Mouse (Mus musculus) ES-E14 (cell line): ENCODE measurements at regions not wholly inside any gene's neighbourhood (a gene's known extent, or its start where the extent isn't known, plus 50 kb on each side); places are given as distances from the start of the nearest gene placed in this dataset.

ENCODE experiments used
- DNase-seq: peaks from one replicate; pipeline ENCODE4 v3.0.0-alpha.2; 2013; ENCODE audit warnings: low read depth, low spot score
- H3K27ac ChIP-seq: 2 replicates; pipeline ENCODE4 v1.5.1; 2012; ENCODE audit warnings: low read depth, mild to moderate bottlenecking, low read length, moderate library complexity, mixed read lengths; ENCODE audit not compliant: poor library complexity, insufficient read depth, severe bottlenecking
- H3K36me3 ChIP-seq: 2 replicates; pipeline ENCODE4 v1.6.1; 2012; ENCODE audit warnings: mild to moderate bottlenecking, low read length, moderate library complexity, mixed read lengths; ENCODE audit not compliant: control insufficient read depth, poor library complexity, insufficient read depth, severe bottlenecking
- H3K4me1 ChIP-seq, 2 experiments: fragments of 150-350 bp in 1 of 2; sonication (generic) in 1 of 2; 2 replicates each; pipeline ENCODE4 v1.6.1; 2012; ENCODE audit warnings: low read length in 2 of 2, mild to moderate bottlenecking in 1 of 2, mixed read lengths in 1 of 2; ENCODE audit not compliant: control insufficient read depth in 2 of 2, insufficient read depth in 2 of 2, poor library complexity in 1 of 2
- H3K4me3 ChIP-seq, 2 experiments: fragments of 150-350 bp in 1 of 2; sonication (generic) in 1 of 2; 2 replicates each; pipeline ENCODE4 v1.5.1; 2012; ENCODE audit warnings: low read length in 2 of 2, low read depth in 1 of 2, mild to moderate bottlenecking in 1 of 2, mixed read lengths in 1 of 2; ENCODE audit not compliant: insufficient read depth in 1 of 2, poor library complexity in 1 of 2, severe bottlenecking in 1 of 2
- H3K9ac ChIP-seq: 2 replicates; pipeline ENCODE4 v1.6.1; 2012; ENCODE audit warnings: low read depth, mild to moderate bottlenecking, low read length, mixed read lengths; ENCODE audit not compliant: poor library complexity, insufficient read depth, severe bottlenecking
- H3K9me3 ChIP-seq: fragments of 150-350 bp; sonication (generic); 2 replicates; pipeline ENCODE4 v1.6.1; 2012; ENCODE audit warnings: low read depth, mild to moderate bottlenecking, low read length; ENCODE audit not compliant: control insufficient read depth, insufficient read depth
- CHD2 ChIP-seq: IDR thresholded peaks from 2 replicates; pipeline ENCODE4 v1.6.1; 2014; ENCODE audit warnings: mild to moderate bottlenecking, low read depth, low read length, inconsistent platforms
- HCFC1 ChIP-seq: IDR thresholded peaks from 2 replicates; pipeline ENCODE4 v1.6.1; 2012; ENCODE audit warnings: low read length, inconsistent platforms, borderline replicate concordance; ENCODE audit not compliant: insufficient read depth
- MAFK ChIP-seq: IDR thresholded peaks from 2 replicates; pipeline ENCODE4 v1.6.1; 2014; ENCODE audit warnings: mild to moderate bottlenecking, low read depth, low read length, inconsistent platforms; ENCODE audit not compliant: insufficient read depth
- ZC3H11A ChIP-seq: IDR thresholded peaks from 2 replicates; pipeline ENCODE4 v1.6.1; 2012; ENCODE audit warnings: low read depth, mild to moderate bottlenecking, inconsistent platforms, low read length, borderline replicate concordance
- ZNF384 ChIP-seq: IDR thresholded peaks from 2 replicates; pipeline ENCODE4 v1.6.1; 2012; ENCODE audit warnings: low read depth, low read length, inconsistent platforms
- in situ Hi-C, 2 experiments: fragments of 600-800 bp; cut with MboI; formaldehyde crosslinking; loops; one replicate each; pipeline ENCODE4 v1.15.1; 2025; ENCODE audit warnings: low sequenced_read_pairs in 2 of 2, inconsistent platforms in 1 of 2; ENCODE audit not compliant: unreplicated experiment in 2 of 2

GRCm38 (mm10) chr4:64874521-64874920, 249.5 kb upstream of the Pappa start:
- no peak overlapping the region for H3K27ac ChIP-seq
- no peaks in the 10 kb centered on the region for H3K4me1 ChIP-seq
- no peak overlapping the region for H3K4me3 ChIP-seq
- in situ Hi-C loops = no loop called here
- no peak overlapping the region for H3K9ac ChIP-seq
- no peaks in the 10 kb centered on the region for H3K9me3 ChIP-seq
- no peak for DNase-seq
- no peaks in the 10 kb centered on the region for H3K36me3 ChIP-seq
- TF ChIP-seq MAFK (no peak), HCFC1 (no peak), ZC3H11A (no peak), CHD2 (no peak)

GRCm38 (mm10) chr4:64876924-64877323, 247.1 kb upstream of the Pappa start:
- in situ Hi-C loops = no loop called here
- Histone ChIP-seq H3K36me3 (no peaks in the 10 kb centered on the region), H3K9me3 (no peaks in the 10 kb centered on the region), H3K9ac (no peak overlapping the region), H3K4me3 (no peak overlapping the region), H3K4me1 (no peaks in the 10 kb centered on the region), H3K27ac (no peak overlapping the region)
- DNase-seq = no peak
- no peak for TF ChIP-seq CHD2
- no peak for TF ChIP-seq MAFK
- TF ChIP-seq ZNF384 = no peak
- no peak for TF ChIP-seq ZC3H11A
- TF ChIP-seq HCFC1 = no peak

GRCm38 (mm10) chr4:64897935-64898334, 226.0 kb upstream of the Pappa start:
- Histone ChIP-seq H3K9ac (no peak overlapping the region), H3K4me3 (no peak overlapping the region), H3K36me3 (no peaks in the 10 kb centered on the region), H3K9me3 (no peaks in the 10 kb centered on the region), H3K27ac (no peak overlapping the region), H3K4me1 (no peaks in the 10 kb centered on the region)
- DNase-seq = no peak
- in situ Hi-C loops = no loop called here
- TF ChIP-seq ZC3H11A = no peak
- TF ChIP-seq CHD2 = no peak
- TF ChIP-seq MAFK = no peak
- no peak for TF ChIP-seq ZNF384
- no peak for TF ChIP-seq HCFC1

GRCm38 (mm10) chr4:64901091-64901845, 222.7 kb upstream of the Pappa start:
- no peaks in the 10 kb centered on the region for H3K9me3 ChIP-seq
- in situ Hi-C loops = no loop called here
- H3K36me3 ChIP-seq = no peaks in the 10 kb centered on the region
- TF ChIP-seq MAFK (no peak), ZNF384 (no peak), HCFC1 (no peak), ZC3H11A (no peak), CHD2 (no peak)
- H3K9ac ChIP-seq = no peak overlapping the region
- DNase-seq = no peak
- no peaks in the 10 kb centered on the region for H3K4me1 ChIP-seq
- no peak overlapping the region for H3K4me3 ChIP-seq
- H3K27ac ChIP-seq = no peak overlapping the region

- no peaks in the 10 kb centered on the region for H3K36me3 ChIP-seq
- in situ Hi-C loops = no loop called here
Measured at GRCm38 (mm10) chr4:64923751-64924150, 200.2 kb upstream of the Pappa start.

More at GRCm38 (mm10) chr4:64923751-64924150, 200.2 kb upstream of the Pappa start:
- no peaks in the 10 kb centered on the region for H3K9me3 ChIP-seq
- H3K27ac ChIP-seq = no peak overlapping the region
- no peak overlapping the region for H3K4me3 ChIP-seq
- no peaks in the 10 kb centered on the region for H3K4me1 ChIP-seq
- TF ChIP-seq ZC3H11A = no peak
- TF ChIP-seq HCFC1 = no peak
- TF ChIP-seq CHD2 = no peak
- no peak for TF ChIP-seq ZNF384
- no peak for TF ChIP-seq MAFK
- no peak overlapping the region for H3K9ac ChIP-seq
- no peak for DNase-seq
